Mouse (Mus musculus): Measurements from ENCODE around the gene Tmem200a. TPM values are rescaled to one million over a fixed set of nuclear protein-coding genes. Genes with fewer than 3 reads are reported as not detected.
A peak's percentile ranks its signal among the peaks of the same experiment; 100 is the strongest.

Tmem200a gene
- polyA plus RNA-seq, 1 experiment from 2014 or later, result 1.5 TPM

- no peak overlapping the region for H3K27ac ChIP-seq
- no peak for DNase-seq (ENCODE audit: low spot score)
- 64% methylated on average over 3 of the region's 3 CpGs for WGBS
- no peaks in the 10 kb centered on the region for H3K27me3 ChIP-seq (ENCODE audit: insufficient read depth, poor library complexity, severe bottlenecking)
- no peaks in the 10 kb centered on the region for H3K9me3 ChIP-seq
- no peaks in the 10 kb centered on the region for H3K4me1 ChIP-seq
- H3K36me3 ChIP-seq, result no peaks in the 10 kb centered on the region
- H3K4me3 ChIP-seq, result no peak overlapping the region
Measured at GRCm38 (mm10) chr10:25954641-25955228, 124.1 kb downstream of the Tmem200a start.

DNA sequence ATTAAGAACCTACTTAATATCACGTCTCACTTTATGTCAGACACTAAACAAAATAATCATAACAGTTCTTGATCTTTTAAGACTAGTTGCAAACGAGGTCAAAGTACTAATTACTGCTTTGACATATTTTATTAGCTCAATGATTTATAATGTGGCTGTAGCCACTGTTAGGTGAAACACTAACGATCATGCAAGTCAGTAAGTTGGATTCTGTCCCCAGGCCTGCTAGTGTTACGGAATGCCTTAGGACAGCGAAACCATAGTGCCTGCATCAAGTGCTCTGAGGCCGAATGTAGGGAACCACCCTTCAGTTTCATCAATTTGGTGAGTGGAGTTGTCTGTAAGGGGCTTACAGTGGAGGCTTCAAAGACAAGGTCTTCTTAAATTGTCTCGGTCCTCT lies 126.0 kb downstream of the Tmem200a start:
- Histone ChIP-seq H3K27ac (no peak overlapping the region), H3K9me3 (no peaks in the 10 kb centered on the region), H3K36me3 (no peaks in the 10 kb centered on the region), H3K27me3 (ENCODE audit: insufficient read depth, poor library complexity, severe bottlenecking) (no peaks in the 10 kb centered on the region), H3K4me3 (no peak overlapping the region), H3K4me1 (no peaks in the 10 kb centered on the region)
- 76% methylated on average over 7 of the region's 7 CpGs for WGBS
- no peak for DNase-seq (ENCODE audit: low spot score)

DNA sequence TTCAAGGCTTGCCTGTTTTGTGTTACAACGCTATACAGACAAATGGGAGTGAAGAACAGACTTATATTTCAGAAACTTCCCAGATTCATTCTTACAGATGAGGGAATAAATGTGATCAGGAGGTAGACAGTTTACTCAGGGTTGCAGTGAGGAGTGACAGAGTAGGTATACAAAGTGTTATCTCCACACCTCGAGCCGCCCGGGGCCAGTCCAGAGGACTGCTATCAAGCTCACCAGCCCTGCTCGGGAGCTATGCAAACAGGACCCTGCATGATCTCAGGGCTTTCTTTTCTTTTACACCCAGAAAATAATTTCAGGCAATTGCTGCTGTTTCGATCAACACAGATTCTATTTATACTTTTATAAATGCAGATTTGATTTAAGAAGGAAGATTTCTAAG lies 126.7 kb downstream of the Tmem200a start:
- Histone ChIP-seq H3K36me3 (no peaks in the 10 kb centered on the region), H3K4me1 (no peaks in the 10 kb centered on the region), H3K9me3 (no peaks in the 10 kb centered on the region), H3K27ac (no peak overlapping the region), H3K4me3 (no peak overlapping the region), H3K27me3 (ENCODE audit: insufficient read depth, poor library complexity, severe bottlenecking) (no peaks in the 10 kb centered on the region)
- WGBS, result 51% methylated on average over 6 of the region's 6 CpGs
- no peak for DNase-seq (ENCODE audit: low spot score)

DNA sequence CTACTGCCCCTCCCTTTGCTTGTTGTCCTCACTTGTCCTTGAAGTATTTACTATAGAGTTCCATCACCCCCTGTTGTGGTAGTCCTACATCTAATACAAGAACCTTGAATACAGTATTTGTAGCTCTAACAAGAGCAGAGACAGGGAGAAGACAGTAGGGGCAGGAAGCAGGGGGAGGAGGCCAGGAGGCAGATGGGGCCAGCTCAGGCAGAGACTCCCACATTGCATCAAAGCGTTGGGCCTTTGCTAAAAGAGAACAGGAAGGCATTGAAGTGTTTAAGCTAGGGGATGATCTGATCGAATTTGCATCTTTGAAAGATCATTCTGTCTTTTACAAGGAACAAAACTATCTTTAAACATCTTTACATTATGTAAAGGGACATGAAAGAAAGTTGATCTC lies 133.0 kb downstream of the Tmem200a start:
- no peak overlapping the region for H3K4me3 ChIP-seq
- no peaks in the 10 kb centered on the region for H3K9me3 ChIP-seq
- 78% methylated on average over 2 of the region's 2 CpGs for WGBS
- no peak overlapping the region for H3K27ac ChIP-seq
- H3K4me1 ChIP-seq, result no peaks in the 10 kb centered on the region
- no peaks in the 10 kb centered on the region for H3K36me3 ChIP-seq
- H3K27me3 ChIP-seq (ENCODE audit: insufficient read depth, poor library complexity, severe bottlenecking), result no peaks in the 10 kb centered on the region
- DNase-seq (ENCODE audit: low spot score), result no peak

DNA sequence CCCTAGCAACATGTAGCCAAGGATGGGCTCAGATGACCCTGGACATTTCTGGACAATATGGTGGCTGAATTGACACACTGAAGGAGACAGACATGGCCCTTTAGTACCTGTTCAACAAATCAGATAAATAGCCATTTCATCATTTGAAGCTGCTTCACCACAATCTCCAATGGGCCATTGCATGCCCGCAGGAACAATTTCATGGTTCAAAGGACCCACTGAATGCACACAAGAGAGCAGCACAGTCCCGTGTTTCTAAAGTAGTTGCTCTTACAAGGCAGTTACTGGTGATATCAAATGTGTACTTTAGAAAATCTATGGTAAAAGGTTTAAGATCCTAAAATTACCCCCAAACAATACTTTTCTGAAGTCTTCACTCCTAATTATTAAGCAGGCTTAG lies 134.2 kb downstream of the Tmem200a start:
- Histone ChIP-seq H3K27ac (no peak overlapping the region), H3K4me1 (no peaks in the 10 kb centered on the region), H3K36me3 (no peaks in the 10 kb centered on the region), H3K9me3 (no peaks in the 10 kb centered on the region), H3K27me3 (ENCODE audit: insufficient read depth, poor library complexity, severe bottlenecking) (no peaks in the 10 kb centered on the region), H3K4me3 (no peak overlapping the region)
- DNase-seq (ENCODE audit: low spot score), result no peak
- 84% methylated on average over 2 of the region's 2 CpGs for WGBS

DNA sequence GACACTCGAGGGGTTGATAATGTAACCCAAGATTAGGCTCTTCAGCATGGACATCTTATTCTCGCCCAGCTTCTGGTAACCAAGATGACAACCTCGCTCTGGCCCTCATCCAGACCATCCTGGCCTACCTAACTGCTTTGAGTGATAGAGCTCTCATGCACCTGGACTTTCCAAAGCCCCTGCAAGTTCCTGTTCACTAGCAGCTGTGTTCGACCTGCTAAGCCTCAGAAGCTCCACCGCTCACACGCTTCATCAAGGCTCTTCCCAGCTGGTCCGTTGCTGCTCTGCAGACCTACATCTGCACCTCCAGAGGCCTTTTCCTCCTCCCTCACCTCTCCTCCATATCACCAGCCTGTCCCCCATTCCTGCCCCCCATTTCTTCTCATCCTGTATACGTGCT lies 147.1 kb downstream of the Tmem200a start:
- 74% methylated on average over 8 of the region's 8 CpGs for WGBS
- Histone ChIP-seq H3K36me3 (no peaks in the 10 kb centered on the region), H3K4me1 (peaks cover 28% of the 10 kb centered on the region), H3K27ac (no peak overlapping the region), H3K4me3 (no peak overlapping the region), H3K27me3 (ENCODE audit: insufficient read depth, poor library complexity, severe bottlenecking) (no peaks in the 10 kb centered on the region), H3K9me3 (no peaks in the 10 kb centered on the region)
- DNase-seq (ENCODE audit: low spot score), result no peak

DNA sequence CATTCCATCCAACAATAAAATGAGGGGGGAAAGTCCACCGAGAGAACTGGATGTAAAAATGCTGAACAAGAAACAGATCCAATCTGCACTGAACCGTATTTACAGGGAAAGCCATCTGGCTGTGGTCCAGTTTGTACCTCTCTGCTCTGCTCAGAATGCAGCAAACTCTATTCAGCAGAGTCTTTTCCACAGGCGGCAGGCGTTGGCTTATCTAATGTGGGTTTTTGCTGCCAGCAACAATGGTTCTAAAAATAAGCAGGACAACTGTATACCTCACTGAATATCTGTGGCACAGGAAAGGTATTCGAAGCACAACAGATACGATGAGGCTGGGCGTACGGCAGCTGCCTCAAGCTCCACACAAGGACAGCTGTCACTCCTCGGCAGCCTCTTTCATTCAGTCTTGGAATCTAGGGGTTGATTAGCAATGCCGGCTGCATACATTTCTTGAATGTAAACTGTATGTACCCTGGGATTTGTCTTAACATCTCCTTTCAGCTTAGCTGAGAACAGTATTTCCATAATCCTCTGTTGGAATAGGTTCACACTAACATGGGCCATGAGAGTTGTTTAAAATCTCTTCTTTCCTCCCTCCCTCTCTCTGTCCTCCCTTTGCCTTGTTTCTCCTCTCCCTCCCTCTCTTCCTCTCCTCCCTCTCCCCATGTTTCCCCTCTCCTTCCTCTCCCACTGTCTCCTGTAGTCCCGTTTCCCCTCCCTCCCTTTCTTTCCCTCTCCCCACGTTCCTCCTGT lies 149.3 kb downstream of the Tmem200a start:
- WGBS, result 16% methylated on average over 12 of the region's 12 CpGs
- DNase-seq (ENCODE audit: low spot score), result no peak
- no peaks in the 10 kb centered on the region for H3K36me3 ChIP-seq
- no peak overlapping the region for H3K4me3 ChIP-seq
- H3K4me1 ChIP-seq, result peaks cover 28% of the 10 kb centered on the region
- H3K9me3 ChIP-seq, result no peaks in the 10 kb centered on the region
- H3K27ac ChIP-seq, result peak overlapping the region; percentile 42; the same call in 1 of the 2 replicates
- no peaks in the 10 kb centered on the region for H3K27me3 ChIP-seq (ENCODE audit: insufficient read depth, poor library complexity, severe bottlenecking)

DNA sequence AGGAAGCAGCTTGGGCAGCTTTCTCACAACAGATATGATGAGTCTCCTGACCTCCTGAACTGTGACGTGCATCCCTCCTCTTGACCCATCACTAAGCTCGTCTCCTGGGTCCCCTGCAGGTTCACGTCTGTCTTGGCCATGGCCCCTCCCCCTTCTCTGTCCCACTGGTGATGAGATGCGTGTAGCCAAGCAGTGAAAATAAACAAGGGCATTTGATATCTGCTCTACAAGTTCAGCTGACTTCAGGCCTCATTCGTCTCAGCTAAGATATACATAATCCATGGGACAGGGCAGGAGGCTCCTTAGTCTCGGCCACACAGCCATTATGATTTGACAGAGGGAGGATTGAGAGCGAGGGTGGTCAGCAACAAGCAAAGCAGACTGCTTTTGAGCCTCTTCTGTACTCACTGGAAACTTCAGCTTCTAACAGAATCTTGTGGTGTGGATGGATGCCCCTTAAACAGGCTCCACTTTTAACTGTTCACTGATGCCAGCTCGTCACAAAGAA lies 149.9 kb downstream of the Tmem200a start:
- Histone ChIP-seq H3K4me3 (no peak overlapping the region), H3K27me3 (ENCODE audit: insufficient read depth, poor library complexity, severe bottlenecking) (no peaks in the 10 kb centered on the region), H3K9me3 (no peaks in the 10 kb centered on the region), H3K4me1 (peaks cover 28% of the 10 kb centered on the region), H3K36me3 (no peaks in the 10 kb centered on the region), H3K27ac (peak overlapping the region; percentile 32)
- 31% methylated on average over 8 of the region's 8 CpGs for WGBS
- DNase-seq (ENCODE audit: low spot score), result no peak

- Histone ChIP-seq H3K36me3 (no peaks in the 10 kb centered on the region), H3K9me3 (no peaks in the 10 kb centered on the region)
Measured at GRCm38 (mm10) chr10:25928448-25928786, 150.4 kb downstream of the Tmem200a start.

DNA sequence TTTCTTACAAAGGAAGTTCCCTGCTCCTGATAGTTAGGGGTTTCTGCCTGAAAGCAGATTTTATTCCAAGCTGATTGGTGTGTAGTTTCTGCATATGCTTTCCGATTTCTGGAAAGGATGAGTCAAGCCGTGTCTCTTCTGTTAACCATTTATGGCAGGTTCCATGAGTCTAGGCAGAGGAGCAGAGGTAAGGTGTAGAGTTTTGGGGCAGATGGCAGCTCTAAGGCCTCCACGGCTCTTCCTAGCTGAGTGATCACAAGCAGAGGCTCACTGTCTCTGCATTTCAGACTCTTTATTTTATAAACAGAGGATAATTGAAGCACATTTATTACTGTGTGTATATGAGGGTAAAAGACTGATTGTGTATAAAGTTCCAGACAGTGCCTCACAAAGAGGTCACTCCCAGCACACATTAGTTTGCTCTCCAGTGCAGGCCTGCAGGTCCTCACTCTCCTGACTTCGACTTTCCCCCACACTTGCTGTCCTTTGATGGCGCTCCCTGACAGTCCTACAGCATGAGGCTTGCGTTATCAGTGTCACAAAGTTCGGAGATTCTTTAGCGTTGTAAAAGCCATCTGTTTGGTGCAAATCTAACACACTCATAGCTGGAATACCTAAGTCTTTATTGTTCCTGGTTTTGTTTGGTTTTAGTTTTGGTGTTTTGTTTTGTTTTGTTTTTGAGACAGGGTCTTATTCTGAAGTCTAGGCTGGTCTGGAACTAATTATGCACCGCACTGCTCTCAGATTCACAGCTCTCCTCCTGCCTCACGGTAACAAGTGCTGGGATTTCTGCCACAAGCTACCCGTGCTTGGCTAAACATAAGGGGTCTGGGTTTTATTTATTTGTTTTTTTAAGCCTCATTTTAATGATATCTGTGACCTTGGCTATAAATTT lies 151.1 kb downstream of the Tmem200a start:
- Histone ChIP-seq H3K27me3 (ENCODE audit: insufficient read depth, poor library complexity, severe bottlenecking) (no peaks in the 10 kb centered on the region), H3K4me1 (peaks cover 28% of the 10 kb centered on the region), H3K4me3 (no peak overlapping the region), H3K27ac (peak overlapping the region; percentile 22; the same call in 1 of the 2 replicates), H3K9me3 (no peaks in the 10 kb centered on the region), H3K36me3 (no peaks in the 10 kb centered on the region)
- DNase-seq (ENCODE audit: low spot score), result no peak
- 46% methylated on average over 11 of the region's 11 CpGs for WGBS

More at GRCm38 (mm10) chr10:25928448-25928786, 150.4 kb downstream of the Tmem200a start:
- Histone ChIP-seq H3K4me1 (peaks cover 28% of the 10 kb centered on the region), H3K27me3 (ENCODE audit: insufficient read depth, poor library complexity, severe bottlenecking) (no peaks in the 10 kb centered on the region), H3K4me3 (no peak overlapping the region), H3K27ac (no peak overlapping the region; the same call in 1 of the 2 replicates)
- DNase-seq (ENCODE audit: low spot score), result no peak
- 65% methylated on average over 3 of the region's 3 CpGs for WGBS

- no peaks in the 10 kb centered on the region for H3K9me3 ChIP-seq
- no peaks in the 10 kb centered on the region for H3K4me1 ChIP-seq
- no peak overlapping the region for H3K4me3 ChIP-seq
- no peaks in the 10 kb centered on the region for H3K27me3 ChIP-seq (ENCODE audit: insufficient read depth, poor library complexity, severe bottlenecking)
- H3K36me3 ChIP-seq, result no peaks in the 10 kb centered on the region
- whole genome bisulfite sequencing, result 69% methylated on average over 4 of the region's 4 CpGs
- no peak overlapping the region for H3K27ac ChIP-seq
- DNase-seq (ENCODE audit: low spot score), result no peak
Measured at GRCm38 (mm10) chr10:25920640-25921278, 158.1 kb downstream of the Tmem200a start.

- H3K27ac ChIP-seq, result no peak overlapping the region
- H3K4me3 ChIP-seq, result no peak overlapping the region
- H3K27me3 ChIP-seq (ENCODE audit: insufficient read depth, poor library complexity, severe bottlenecking), result no peaks in the 10 kb centered on the region
- no peaks in the 10 kb centered on the region for H3K9me3 ChIP-seq
- H3K4me1 ChIP-seq, result no peaks in the 10 kb centered on the region
- H3K36me3 ChIP-seq, result no peaks in the 10 kb centered on the region
- WGBS, result 82% methylated on average over 2 of the region's 2 CpGs
- DNase-seq (ENCODE audit: low spot score), result no peak
Measured at GRCm38 (mm10) chr10:25918103-25918502, 160.7 kb downstream of the Tmem200a start.

Measured in heart, embryonic 10.5 days (tissue).